Mouse (Mus musculus) small intestine, adult 2 months (tissue): ENCODE measurements around the gene Slc17a2. TPM values are rescaled to one million over a fixed set of nuclear protein-coding genes. Genes with fewer than 3 reads are reported as not detected.
"Not testable (repeated sequence)": the region's sequence is repeated elsewhere in the genome, so short reads cannot be mapped to it uniquely, and the experiment has no call there.

ENCODE experiments used
- H3K27ac ChIP-seq: fragments of 200-500 bp; 2 replicates; pipeline ENCODE4 v1.5.1; 2012; ENCODE audit warnings: low read depth, low read length, control low read depth, inconsistent platforms; ENCODE audit not compliant: insufficient read depth
- H3K27me3 ChIP-seq: fragments of 200-500 bp; 2 replicates; pipeline ENCODE4 v1.6.1; 2012; ENCODE audit warnings: mild to moderate bottlenecking, moderate library complexity, low read length, inconsistent platforms; ENCODE audit not compliant: control insufficient read depth, insufficient read depth
- H3K36me3 ChIP-seq: fragments of 200-500 bp; 2 replicates; pipeline ENCODE4 v1.6.1; 2012; ENCODE audit warnings: mild to moderate bottlenecking, low read length, control low read depth, inconsistent platforms; ENCODE audit not compliant: control insufficient read depth, insufficient read depth
- H3K4me1 ChIP-seq: fragments of 200-500 bp; 2 replicates; pipeline ENCODE4 v1.6.1; 2012; ENCODE audit warnings: low read length, inconsistent platforms, mixed read lengths; ENCODE audit not compliant: control insufficient read depth, insufficient read depth, insufficient read length
- H3K4me3 ChIP-seq: fragments of 200-500 bp; 2 replicates; pipeline ENCODE4 v1.5.1; 2012; ENCODE audit warnings: low read depth, mild to moderate bottlenecking, control low read depth, inconsistent platforms, low read length, moderate library complexity
- CTCF ChIP-seq: fragments of 200-500 bp; IDR thresholded peaks from 2 replicates; pipeline ENCODE4 v1.5.1; 2012; ENCODE audit warnings: low read depth, mild to moderate bottlenecking, control low read depth, inconsistent platforms, low read length, moderate library complexity, mixed read lengths; ENCODE audit not compliant: insufficient replicate concordance, insufficient read length; ENCODE audit errors: extremely low read depth
- POLR2A ChIP-seq: fragments of 200-500 bp; IDR thresholded peaks from 2 replicates; pipeline ENCODE4 v1.6.1; 2012; ENCODE audit warnings: low read depth, mild to moderate bottlenecking, control low read depth, inconsistent platforms, low read length, moderate library complexity
- WGBS: fragments of 180-500 bp; shearing (Covaris S2); methylation state at CpG from one replicate; pipeline ENCODE4 v1.1.7; 2018; 5-methylcytosine and 5-hydroxymethylcytosine counted together
- polyA plus RNA-seq: library from polyadenylated mRNA; depleted of rRNA; stranded (reverse); fragments of >200 nt; gene quantifications from 2 replicates; pipeline ENCODE4 v1.2.3, GENCODE M21; 2012

The Slc17a2 gene
- polyA plus RNA-seq, 1 experiment: not detected

DNA sequence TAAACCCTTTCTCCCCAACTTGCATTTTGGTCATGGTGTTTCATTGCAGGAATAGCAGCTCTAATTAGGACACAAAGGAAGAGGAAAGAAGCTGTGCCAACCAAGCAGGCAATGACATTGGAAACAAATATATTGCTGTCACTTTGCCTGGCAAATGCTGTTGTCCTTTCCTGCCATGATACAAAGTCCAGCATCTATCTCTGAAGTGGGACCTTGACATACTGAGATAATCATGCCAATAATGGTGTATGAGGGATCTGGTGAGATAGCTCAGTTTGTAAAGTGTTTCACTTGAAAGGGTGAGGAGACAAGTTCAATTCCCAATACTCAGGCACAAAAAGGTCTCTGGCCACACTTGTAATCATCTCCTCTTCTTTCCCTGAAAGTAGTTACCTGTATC, 40.0 kb upstream of the Slc17a2 start:
- no peaks in the 10 kb centered on the region for H3K27me3 ChIP-seq
- H3K36me3 ChIP-seq: no peaks in the 10 kb centered on the region
- no peak overlapping the region for H3K4me3 ChIP-seq
- TF ChIP-seq CTCF: no peak
- TF ChIP-seq POLR2A: no peak
- H3K27ac ChIP-seq: peak overlapping the region; percentile 66
- peaks cover 12% of the 10 kb centered on the region for H3K4me1 ChIP-seq

- H3K36me3 ChIP-seq: no peaks in the 10 kb centered on the region
- TF ChIP-seq CTCF (no peak), POLR2A (no peak)
- no peaks in the 10 kb centered on the region for H3K27me3 ChIP-seq
- no peak overlapping the region for H3K27ac ChIP-seq
- WGBS: 57% methylated on average over 5 of the region's 5 CpGs
- H3K4me3 ChIP-seq: no peak overlapping the region
- H3K4me1 ChIP-seq: peaks cover 10% of the 10 kb centered on the region
Observed at GRCm38 (mm10) chr13:23768834-23769397, 37.9 kb upstream of the Slc17a2 start.

DNA sequence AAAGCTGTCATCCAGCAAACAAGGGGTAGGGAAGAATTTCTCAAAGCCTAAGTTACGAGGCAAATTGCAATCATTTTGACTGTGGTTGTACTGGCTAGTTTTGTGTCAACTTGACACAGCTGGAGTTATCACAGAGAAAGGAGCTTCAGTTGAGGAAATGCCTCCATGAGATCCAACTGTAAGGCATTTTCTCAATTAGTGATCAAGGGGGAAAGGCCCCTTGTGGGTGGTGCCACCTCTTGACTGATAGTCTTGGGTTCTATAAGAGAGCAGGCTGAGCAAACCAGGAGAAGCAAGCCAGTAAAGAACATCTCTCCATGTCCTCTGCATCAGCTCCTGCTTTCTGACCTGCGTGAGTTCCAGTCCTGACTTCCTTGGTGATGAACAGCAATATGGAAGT, 37.2 kb upstream of the Slc17a2 start, which contains the start of gene Trim38:
Trim38 (plus strand) TSS at position 301 of the 400 bp plus-strand sequence.
- H3K36me3 ChIP-seq, H3K4me1 ChIP-seq, H3K27ac ChIP-seq, H3K27me3 ChIP-seq, H3K4me3 ChIP-seq: not testable (repeated sequence)
- 89% methylated on average over 2 of the region's 2 CpGs for WGBS

GRCm38 (mm10) chr13:23772561-23773313, 34.1 kb upstream of the Slc17a2 start:
- H3K36me3 ChIP-seq: no peaks in the 10 kb centered on the region
- H3K4me3 ChIP-seq: no peak overlapping the region
- TF ChIP-seq POLR2A (no peak), CTCF (no peak)
- no peak overlapping the region for H3K27ac ChIP-seq
- H3K27me3 ChIP-seq: no peaks in the 10 kb centered on the region
- 37% methylated on average over 21 of the region's 21 CpGs for WGBS
- peaks cover 13% of the 10 kb centered on the region; the same call in 1 of the 2 replicates for H3K4me1 ChIP-seq

DNA sequence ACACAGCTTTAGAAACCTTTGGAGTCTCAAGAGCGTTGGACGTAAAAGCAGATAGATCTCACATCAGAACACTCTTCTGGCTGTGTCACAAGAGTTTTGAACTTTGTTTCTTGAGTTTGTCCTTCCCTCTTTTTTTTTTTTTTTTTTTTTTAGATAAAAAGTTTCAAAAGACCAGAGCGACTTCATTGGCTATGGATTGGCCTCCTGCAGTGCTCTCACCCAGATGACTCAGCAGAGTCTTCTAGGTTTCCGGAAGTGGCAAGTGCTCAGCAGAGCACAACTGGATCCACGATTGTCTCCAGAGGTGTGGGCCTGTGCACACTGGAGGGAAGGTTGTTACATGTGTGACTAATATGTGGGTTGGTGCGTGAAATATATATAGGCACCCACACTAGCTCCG, 28.5 kb upstream of the Slc17a2 start:
- Histone ChIP-seq H3K27ac (peak overlapping the region; percentile 72), H3K36me3 (0 out of 2 replicates have a peak, but pooled peaks cover 3% of the 10 kb centered on the region), H3K4me3 (no peak overlapping the region), H3K4me1 (peaks cover 19% of the 10 kb centered on the region), H3K27me3 (no peaks in the 10 kb centered on the region)
- WGBS: 71% methylated on average over 7 of the region's 7 CpGs
- TF ChIP-seq CTCF (no peak), POLR2A (no peak)

DNA sequence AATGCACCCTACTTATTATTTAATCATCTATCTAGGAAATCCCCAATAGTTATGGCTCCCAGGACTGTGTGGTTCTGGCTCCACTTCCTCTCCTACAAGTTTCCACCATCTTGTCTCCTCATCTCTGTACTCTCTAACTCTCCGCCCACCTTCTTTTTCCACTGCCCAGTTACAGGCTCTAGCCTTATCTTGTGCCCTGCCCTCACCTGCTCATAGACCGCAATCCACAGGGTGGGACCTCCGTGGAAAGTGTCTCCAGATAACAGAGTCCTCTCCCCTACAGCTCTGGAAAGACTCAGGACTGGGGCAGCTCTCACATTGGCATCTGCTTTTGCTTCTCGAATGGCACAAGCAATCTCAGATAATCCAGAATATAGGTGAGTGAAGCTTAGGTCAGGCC, 27.8 kb upstream of the Slc17a2 start:
- WGBS: 38% methylated on average over 4 of the region's 4 CpGs
- H3K27ac ChIP-seq: peak overlapping the region; percentile 92
- peak overlapping the region; percentile 50 for H3K4me3 ChIP-seq
- peaks cover 19% of the 10 kb centered on the region for H3K4me1 ChIP-seq
- no peak for TF ChIP-seq CTCF
- TF ChIP-seq POLR2A: peak; percentile 28; the same call in 1 of the 2 replicates
- no peaks in the 10 kb centered on the region for H3K27me3 ChIP-seq
- 0 out of 2 replicates have a peak, but pooled peaks cover 3% of the 10 kb centered on the region for H3K36me3 ChIP-seq

- Histone ChIP-seq H3K27ac (no peak overlapping the region), H3K4me1 (no peaks in the 10 kb centered on the region), H3K27me3 (no peaks in the 10 kb centered on the region), H3K4me3 (no peak overlapping the region), H3K36me3 (peaks cover 3% of the 10 kb centered on the region)
- WGBS: 38% methylated on average over 2 of the region's 2 CpGs
- TF ChIP-seq CTCF (no peak), POLR2A (no peak)
Observed at GRCm38 (mm10) chr13:23792520-23792919, 14.3 kb upstream of the Slc17a2 start.

DNA sequence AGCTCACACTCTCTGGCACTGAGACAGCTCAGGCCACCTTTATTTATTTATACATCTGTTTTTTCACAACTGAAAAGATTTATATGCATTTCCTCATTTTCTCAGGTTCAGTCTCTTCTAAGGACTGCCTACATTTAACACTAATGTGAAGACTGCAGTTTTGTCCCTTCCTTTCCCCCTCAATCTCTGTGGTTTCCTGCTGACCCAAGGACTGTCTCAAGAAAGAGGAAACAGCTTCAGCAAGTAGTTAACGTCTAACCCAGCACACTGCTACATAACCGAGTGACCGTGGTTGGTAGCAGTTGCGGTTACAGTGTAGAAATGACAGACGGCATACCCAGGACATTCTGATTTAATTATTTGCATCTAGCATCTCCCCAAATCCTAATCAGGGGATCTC, 7.4 kb upstream of the Slc17a2 start:
- no peak overlapping the region for H3K27ac ChIP-seq
- peaks cover 3% of the 10 kb centered on the region; the same call in 1 of the 2 replicates for H3K4me1 ChIP-seq
- WGBS: 69% methylated on average over 5 of the region's 5 CpGs
- no peak overlapping the region for H3K4me3 ChIP-seq
- H3K27me3 ChIP-seq: no peaks in the 10 kb centered on the region
- H3K36me3 ChIP-seq: no peaks in the 10 kb centered on the region
- TF ChIP-seq CTCF (no peak), POLR2A (no peak)
